Mouse (Mus musculus): Measurements from ENCODE around the gene Agps.

Gene Agps

DNA sequence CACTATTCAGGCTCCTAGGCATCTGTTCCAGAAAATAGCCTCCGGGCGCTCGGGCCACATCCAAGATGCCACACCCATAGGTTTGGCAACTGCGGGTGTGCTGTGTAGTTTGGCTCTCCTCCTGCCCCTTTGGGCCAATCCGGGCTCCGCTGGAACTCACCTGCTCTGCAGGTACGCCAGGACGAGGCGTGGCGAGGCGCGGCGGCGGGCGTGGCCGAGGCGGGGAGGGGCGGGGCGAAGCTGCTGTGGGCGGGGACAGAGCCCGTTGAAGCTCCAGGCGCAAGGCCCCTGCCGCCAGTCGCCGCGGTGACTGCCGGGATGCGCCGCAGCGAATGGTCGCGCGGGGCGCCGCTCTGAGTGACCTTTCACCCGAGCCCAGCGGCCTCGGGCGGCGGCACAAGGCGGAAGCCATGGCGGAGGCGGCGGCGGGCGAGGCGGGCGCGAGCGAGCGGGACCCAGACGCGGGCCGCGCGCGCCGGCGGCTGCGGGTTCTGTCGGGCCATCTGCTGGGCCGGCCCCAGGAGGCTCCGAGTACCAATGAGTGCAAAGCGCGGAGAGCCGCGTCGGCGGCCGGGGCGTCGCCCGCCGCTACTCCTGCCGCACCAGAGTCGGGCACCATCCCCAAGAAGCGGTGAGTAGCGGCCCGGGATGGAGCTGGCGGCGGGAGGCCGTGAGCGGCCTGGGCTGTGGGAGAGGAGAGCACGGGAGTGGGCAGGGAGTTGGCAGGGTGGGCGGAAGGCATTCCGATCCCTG is at the start of gene Agps:
Gene Agps (plus strand): TSS at position 297 of the 753 bp plus-strand sequence.
- DNase-seq (ENCODE audit: low read depth, low spot score), result peak; percentile 65

GRCm38 (mm10) chr2:75786075-75786474 is 45.9 kb upstream of the Agps start:
- DNase-seq (ENCODE audit: low read depth, low spot score), result no peak

DNA sequence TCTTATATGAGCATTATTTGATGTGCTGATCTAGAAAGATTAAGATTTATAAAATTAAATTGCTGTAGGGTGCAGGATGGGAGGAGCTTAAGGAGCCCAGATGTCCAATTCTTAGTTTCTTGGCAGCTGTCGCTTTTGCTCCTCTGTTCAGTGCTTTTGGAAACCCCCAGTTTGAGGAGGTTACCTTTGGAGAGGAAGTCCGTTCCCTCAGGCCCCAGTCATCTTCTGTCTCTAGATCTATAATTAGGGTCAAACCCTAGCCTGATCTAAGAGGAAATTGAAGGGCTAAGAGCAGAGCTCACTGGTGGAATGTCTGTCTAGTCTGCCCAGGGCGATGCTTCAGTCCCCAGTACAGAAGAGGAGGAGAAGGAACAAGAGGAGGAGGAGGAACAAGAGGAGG is 43.5 kb upstream of the Agps start:
- no peak for DNase-seq (ENCODE audit: low read depth, low spot score)

DNA sequence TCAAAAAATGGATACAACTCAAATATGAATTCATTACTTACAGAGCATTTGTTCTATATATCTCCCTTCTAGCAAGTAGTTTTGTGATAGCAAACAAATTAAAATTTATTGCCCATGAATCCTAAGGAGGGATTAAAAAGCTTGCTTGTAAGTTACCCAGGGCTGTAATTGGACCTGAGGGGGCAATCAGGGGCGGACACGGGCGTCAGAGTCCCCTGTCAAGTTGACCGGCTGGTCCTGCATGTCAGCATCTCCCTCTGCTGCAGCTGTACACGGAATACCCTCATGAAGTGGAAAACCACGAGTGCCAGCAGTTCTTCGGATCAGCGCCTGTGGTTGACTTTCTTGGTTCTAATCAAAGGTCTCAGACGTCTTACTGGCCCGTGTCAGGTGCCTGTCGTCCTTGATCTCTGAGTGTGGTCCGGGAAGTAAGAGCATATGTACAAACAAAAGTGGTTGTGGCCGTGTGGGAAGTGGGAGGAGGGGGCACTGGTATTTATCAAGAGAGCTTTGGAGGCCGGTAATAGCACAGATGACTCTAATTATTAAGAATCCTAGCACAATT is 41.9 kb upstream of the Agps start:
- no peak for DNase-seq (ENCODE audit: low read depth, low spot score)

DNA sequence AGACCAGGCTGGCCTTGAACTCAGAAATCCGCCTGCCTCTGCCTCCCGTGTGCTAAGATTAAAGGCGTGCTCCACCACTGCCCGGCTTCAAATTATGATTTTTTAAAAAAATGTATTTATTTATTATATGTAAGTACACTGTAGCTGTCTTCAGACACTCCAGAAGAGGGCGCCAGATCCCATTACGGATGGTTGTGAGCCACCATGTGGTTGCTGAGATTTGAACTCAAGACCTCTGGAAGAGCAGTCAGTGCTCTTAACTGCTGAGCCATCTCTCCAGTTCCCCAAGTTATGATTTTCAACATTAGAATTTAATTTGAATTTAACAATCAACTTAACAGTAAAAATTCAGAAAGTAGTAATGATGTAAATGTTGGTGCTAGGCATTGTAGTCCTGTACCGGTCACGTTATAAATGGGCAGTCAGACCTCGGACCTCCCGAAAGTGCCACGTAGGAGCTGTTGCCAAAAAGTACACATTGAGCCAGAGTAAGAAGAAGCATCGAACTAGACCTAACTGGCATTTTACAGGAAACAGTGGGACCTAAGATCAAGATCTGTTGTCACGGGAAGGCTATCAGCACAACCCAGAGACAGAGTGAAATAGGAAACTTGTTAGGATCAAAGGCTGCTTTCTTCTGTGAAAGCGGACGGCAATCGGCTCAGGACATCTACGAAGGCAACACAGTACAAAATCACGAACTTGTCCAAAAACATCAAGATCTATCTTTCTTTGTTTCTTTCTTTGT is 40.2 kb upstream of the Agps start:
- DNase-seq (ENCODE audit: low read depth, low spot score), result no peak

DNA sequence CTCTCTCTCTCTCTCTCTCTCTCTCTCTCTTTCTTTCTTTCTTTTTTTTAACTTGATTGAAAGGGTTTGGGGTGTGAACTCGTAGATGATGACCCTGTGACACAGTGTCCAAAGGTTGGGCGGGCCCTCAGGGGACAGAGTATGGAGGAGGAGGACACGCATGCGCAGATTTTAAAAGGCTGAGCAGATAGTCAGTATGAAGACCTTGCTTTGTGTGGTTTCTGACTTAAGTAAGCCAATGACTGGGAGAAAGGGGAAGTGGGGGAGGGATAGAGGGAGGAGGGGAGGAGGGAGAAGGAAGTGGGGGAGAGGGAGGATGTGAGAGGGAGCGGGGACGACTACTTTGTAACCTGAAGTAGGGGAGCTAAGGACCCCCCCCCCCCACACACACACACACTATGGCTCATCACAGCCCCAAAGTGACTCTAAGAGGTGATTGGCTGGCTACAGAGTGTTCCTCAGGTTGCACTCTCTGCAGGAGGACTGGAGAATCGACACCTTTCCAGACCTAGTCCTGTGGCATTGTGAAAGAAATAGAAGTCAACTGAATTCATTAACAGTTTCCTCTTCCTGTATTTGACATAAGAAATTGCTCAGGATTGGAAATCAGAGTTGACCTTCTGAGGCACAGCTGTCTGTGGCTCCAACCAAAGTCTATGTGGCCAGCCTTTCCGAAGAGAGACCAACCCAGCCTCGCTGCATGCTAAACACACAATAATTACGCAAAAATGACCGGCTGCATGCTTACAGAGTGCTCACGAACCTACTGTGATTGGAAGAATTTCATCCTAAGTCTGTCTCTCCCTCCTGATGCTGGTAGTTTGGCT is 39.4 kb upstream of the Agps start:
- DNase-seq (ENCODE audit: low read depth, low spot score), result peak; percentile 27

DNA sequence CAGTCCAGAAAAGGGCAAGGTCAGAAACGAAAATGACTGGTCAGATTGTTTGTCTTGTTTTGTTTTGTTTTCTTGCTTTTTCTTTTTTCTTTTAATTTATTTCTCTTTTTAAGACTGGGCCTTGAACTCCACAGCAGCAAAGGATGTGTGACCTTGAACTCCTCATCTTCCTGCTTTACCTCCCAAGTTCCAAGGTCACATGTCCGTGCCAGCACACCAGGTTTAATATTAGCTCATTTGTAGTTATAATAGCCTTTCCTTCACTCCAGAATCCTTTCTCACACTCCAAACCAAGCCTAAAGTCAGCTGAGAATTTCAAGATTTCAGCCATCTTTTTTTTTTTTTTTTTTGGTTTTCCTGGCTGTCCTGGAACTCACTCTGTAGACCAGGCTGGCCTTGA is 35.8 kb upstream of the Agps start:
- no peak for DNase-seq (ENCODE audit: low read depth, low spot score)

- no peak for DNase-seq (ENCODE audit: low read depth, low spot score)
Observed at GRCm38 (mm10) chr2:75798434-75798970, 33.5 kb upstream of the Agps start.

GRCm38 (mm10) chr2:75805767-75806166 is 26.2 kb upstream of the Agps start:
- no peak for DNase-seq (ENCODE audit: low read depth, low spot score)

GRCm38 (mm10) chr2:75806891-75807290 is 25.1 kb upstream of the Agps start:
- no peak for DNase-seq (ENCODE audit: low read depth, low spot score)

- DNase-seq (ENCODE audit: low read depth, low spot score), result no peak
Observed at GRCm38 (mm10) chr2:75807460-75807859, 24.5 kb upstream of the Agps start.

GRCm38 (mm10) chr2:75814880-75815279 is 17.1 kb upstream of the Agps start:
- DNase-seq (ENCODE audit: low read depth, low spot score), result no peak

- DNase-seq (ENCODE audit: low read depth, low spot score), result no peak
Observed at GRCm38 (mm10) chr2:75815521-75815920, 16.5 kb upstream of the Agps start.

DNA sequence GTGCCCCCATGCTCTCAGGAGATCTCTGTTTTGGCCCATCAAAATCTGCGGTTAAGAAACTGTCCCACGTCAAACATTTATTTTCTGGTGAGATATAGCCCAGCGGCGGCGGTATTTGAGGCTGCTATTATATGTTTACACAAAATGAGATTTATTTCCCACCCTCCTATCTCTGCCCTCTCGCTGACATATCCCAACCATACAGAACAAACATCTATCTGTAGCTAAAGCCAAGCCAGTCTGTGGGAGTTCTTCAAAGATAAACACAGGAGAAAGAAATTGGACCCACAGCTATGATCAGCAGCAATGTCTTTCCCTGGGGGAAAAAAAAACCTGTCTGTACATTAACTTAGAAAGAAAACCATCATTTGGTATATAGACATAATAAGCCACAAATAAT is 15.3 kb upstream of the Agps start:
- DNase-seq (ENCODE audit: low read depth, low spot score), result no peak

DNA sequence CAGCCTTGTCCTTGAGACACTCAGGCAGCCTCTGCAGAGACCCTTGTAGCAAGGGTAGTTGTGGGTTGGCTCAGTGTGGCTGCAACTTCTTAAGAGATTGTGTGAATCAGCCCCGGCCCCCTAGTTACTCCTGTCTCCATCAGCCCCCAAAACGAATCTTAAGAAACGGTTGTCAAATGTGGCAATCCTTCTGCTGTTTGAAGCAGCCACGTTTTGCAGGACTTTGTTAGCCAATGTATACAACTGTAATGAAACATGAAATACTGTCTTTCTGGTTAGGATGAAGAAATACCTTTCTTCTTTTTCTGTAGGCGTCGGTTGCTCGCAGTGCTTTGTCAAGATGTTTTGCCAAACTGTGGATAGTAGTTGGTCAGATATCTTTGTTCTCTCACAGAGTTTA is 13.3 kb upstream of the Agps start:
- no peak for DNase-seq (ENCODE audit: low read depth, low spot score)

DNA sequence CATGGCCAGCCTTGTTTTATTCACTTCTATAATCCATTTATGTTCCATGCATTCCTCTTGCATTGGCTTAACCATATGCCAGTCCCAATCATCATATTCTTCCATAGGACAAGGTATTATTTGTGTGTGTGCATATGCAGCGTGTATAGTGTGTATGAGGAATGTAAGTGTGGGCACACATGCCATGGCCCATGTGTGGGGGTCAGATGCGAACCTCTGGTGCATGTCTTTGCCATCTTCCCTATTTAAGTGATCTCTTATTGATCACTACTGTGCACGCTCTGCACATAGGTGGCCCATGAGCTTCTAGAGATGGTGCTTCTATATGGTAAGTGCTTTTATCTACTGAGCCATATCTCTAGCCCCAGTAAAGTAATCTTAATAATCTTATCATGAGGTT is 12.2 kb upstream of the Agps start:
- no peak for DNase-seq (ENCODE audit: low read depth, low spot score)

DNA sequence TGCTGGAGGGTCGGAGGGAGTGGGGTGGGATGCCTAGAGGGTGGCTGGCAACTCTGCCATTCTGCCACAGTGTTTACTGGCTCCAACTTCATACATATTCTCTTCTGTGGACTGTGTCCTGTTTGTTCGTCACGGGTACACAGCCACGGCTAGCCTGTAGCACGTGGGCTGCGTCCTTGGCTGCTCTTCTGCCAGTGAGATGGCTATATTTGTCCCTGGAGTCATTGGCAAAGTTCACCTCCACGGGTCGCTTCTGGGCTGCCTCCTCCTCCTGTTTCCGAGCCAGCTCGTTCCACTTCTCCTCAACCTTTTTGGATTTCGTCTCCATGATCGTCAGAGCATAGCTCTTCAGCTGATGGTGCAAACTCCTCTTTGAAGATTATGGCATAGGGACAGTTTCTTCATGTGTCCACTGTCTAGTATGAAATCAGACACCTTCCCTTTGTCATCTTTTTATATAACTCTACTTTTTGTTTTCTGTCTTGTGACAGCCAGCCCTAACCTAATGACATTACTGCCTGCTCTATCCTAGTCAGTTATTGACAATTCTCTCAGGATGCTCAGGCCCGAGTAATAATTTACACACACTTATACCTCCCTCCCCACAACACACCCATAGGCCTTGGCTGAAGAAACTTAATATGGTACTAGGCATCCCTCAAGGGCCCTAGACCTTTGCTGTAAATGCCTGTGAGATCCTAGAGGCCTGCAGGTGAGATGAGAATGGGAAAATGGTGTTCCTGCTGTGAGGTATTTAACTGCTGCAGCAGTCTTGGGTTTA is 9.8 kb upstream of the Agps start:
- no peak for DNase-seq (ENCODE audit: low read depth, low spot score)

DNA sequence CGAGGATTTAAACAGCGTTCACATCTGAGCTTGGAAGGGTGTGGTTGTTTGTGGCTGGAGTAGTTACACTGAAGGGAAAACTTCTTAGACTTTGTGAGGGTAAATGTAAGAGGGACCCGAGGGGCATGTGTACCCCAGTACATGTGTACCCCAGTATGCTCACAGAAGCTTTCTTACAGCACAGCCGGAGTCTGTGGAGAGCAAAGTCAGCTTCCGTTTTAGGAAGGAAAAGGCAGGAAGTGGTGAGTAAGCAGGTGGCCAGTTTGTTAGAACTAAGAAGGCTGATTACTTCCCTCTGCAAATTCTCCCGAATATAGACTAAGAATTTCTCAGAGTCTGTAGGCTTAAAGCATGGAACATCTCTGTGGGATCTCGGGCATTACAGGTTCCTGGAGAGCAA is 8.2 kb upstream of the Agps start:
- DNase-seq (ENCODE audit: low read depth, low spot score), result no peak

DNA sequence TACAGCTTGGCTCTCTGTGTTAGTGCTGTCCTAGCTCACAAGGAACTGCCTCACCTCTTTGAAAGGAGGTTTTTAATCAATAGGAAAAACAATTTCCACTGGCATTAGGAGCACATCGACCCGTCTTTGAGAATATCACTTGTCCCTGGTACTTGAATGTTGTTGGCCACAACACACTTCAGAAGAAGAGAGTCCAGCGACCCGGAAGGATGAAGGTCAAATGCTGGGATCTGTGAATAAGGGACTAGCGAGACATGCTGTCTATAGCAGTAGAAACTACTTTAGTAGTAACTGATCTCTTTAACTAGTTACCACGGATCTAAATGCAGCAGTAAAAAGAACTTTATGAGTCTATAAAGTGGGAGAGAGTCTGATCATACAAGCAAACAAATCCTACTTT is 7.8 kb upstream of the Agps start:
- DNase-seq (ENCODE audit: low read depth, low spot score), result no peak

DNA sequence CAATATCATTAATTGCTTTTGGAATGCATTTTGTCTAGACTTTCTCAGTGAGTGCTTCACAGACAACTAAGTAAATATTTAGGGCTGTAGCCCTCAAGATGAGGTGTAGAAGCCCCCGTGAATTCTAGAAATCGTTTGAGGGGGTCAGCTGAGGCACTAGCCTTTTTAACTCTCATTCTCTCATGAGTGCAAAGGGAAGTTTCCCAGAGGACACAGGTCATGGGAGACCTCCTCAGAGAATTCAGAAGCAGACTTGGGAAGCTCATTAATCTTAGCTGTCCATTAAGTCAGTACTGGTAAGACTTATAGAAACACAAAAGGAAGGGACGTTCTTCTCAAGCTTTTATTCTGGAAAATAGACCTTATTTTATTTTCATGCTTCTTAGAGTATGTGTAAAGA is 7.1 kb upstream of the Agps start:
- DNase-seq (ENCODE audit: low read depth, low spot score), result no peak

GRCm38 (mm10) chr2:75825603-75826002 is 6.4 kb upstream of the Agps start:
- no peak for DNase-seq (ENCODE audit: low read depth, low spot score)
